Mouse (Mus musculus): Measurements from ENCODE around the gene Gm36245. TPM values are rescaled to one million over a fixed set of nuclear protein-coding genes. Genes with fewer than 3 reads are reported as not detected.

The Gm36245 gene
- not detected in 2 replicates for polyA plus RNA-seq (2015; fragmentation: Nextera tagmentation; extraction: Ambion mirVana)

- Histone ChIP-seq H3K4me3 (no peak within 1 kb of the TSS), H3K4me1 (replicated peaks) (no peaks in the 10 kb centered on the region), H3K27ac (replicated peaks) (no peak within 1 kb of the TSS), H3K27me3 (no peaks in the 10 kb centered on the region), H3K36me3 (no peaks in the 10 kb centered on the region), H3K9me3 (no peaks in the 10 kb centered on the region), H3K4me2 (no peak within 1 kb of the TSS), H3K9ac (no peak within 1 kb of the TSS)
- no peak for ATAC-seq (ENCODE audit: low FRiP score, low read depth)
- WGBS = 79% methylated on average over 1 of the region's 1 CpGs
These were observed at the start of gene Gm36245 for GRCm38 (mm10) chr15:77598958-77599357. TSS of gene Gm36245 (plus strand) at chr15:77599258.

GRCm38 (mm10) chr15:77561792-77562191, 37.3 kb upstream of the Gm36245 start, which contains the start of gene 1700025B11Rik:
TSS of gene 1700025B11Rik (minus strand) at chr15:77561892.
- H3K27ac ChIP-seq (replicated peaks) = no peak within 1 kb of the TSS
- H3K4me2 ChIP-seq = no peak within 1 kb of the TSS
- no peaks in the 10 kb centered on the region for H3K36me3 ChIP-seq
- no peaks in the 10 kb centered on the region for H3K9me3 ChIP-seq
- no peaks in the 10 kb centered on the region for H3K27me3 ChIP-seq
- H3K9ac ChIP-seq = no peak within 1 kb of the TSS
- H3K4me1 ChIP-seq (replicated peaks) = no peaks in the 10 kb centered on the region
- ATAC-seq (ENCODE audit: low FRiP score, low read depth) = no peak
- no peak within 1 kb of the TSS for H3K4me3 ChIP-seq

- Histone ChIP-seq H3K4me1 (replicated peaks) (no peaks in the 10 kb centered on the region), H3K36me3 (no peaks in the 10 kb centered on the region), H3K4me2 (no peak overlapping the region), H3K9me3 (no peaks in the 10 kb centered on the region), H3K9ac (no peak overlapping the region), H3K27me3 (no peaks in the 10 kb centered on the region), H3K27ac (replicated peaks) (no peak overlapping the region), H3K4me3 (no peak overlapping the region)
- ATAC-seq (ENCODE audit: low FRiP score, low read depth) = no peak
These were observed 35.8 kb upstream of the Gm36245 start for GRCm38 (mm10) chr15:77563219-77563618.

GRCm38 (mm10) chr15:77578801-77579200, 20.3 kb upstream of the Gm36245 start:
- Histone ChIP-seq H3K4me2 (no peak overlapping the region), H3K27ac (replicated peaks) (no peak overlapping the region), H3K4me1 (replicated peaks) (no peaks in the 10 kb centered on the region), H3K36me3 (no peaks in the 10 kb centered on the region), H3K27me3 (no peaks in the 10 kb centered on the region), H3K4me3 (no peak overlapping the region), H3K9ac (no peak overlapping the region), H3K9me3 (peaks cover 7% of the 10 kb centered on the region; the same call in 1 of the 2 replicates)
- no peak for ATAC-seq (ENCODE audit: low FRiP score, low read depth)
- 96% methylated on average over 2 of the region's 2 CpGs for WGBS

- Histone ChIP-seq H3K4me1 (replicated peaks) (no peaks in the 10 kb centered on the region), H3K4me2 (no peak overlapping the region), H3K27me3 (no peaks in the 10 kb centered on the region), H3K9ac (no peak overlapping the region), H3K4me3 (no peak overlapping the region), H3K36me3 (no peaks in the 10 kb centered on the region), H3K9me3 (peaks cover 9% of the 10 kb centered on the region; the same call in 1 of the 2 replicates), H3K27ac (replicated peaks) (no peak overlapping the region)
- 92% methylated on average over 4 of the region's 4 CpGs for WGBS
- no peak for ATAC-seq (ENCODE audit: low FRiP score, low read depth)
These were observed 19.7 kb upstream of the Gm36245 start for GRCm38 (mm10) chr15:77579311-77579710.

- Histone ChIP-seq H3K9ac (no peak overlapping the region), H3K36me3 (no peaks in the 10 kb centered on the region), H3K27ac (replicated peaks) (no peak overlapping the region), H3K4me3 (no peak overlapping the region), H3K27me3 (no peaks in the 10 kb centered on the region), H3K4me2 (no peak overlapping the region), H3K4me1 (replicated peaks) (no peaks in the 10 kb centered on the region), H3K9me3 (peaks cover 9% of the 10 kb centered on the region; the same call in 1 of the 2 replicates)
- ATAC-seq (ENCODE audit: low FRiP score, low read depth) = no peak
- 52% methylated on average over 1 of the region's 1 CpGs for WGBS
These were observed 17.4 kb upstream of the Gm36245 start for GRCm38 (mm10) chr15:77581681-77582080.

- Histone ChIP-seq H3K4me2 (no peak overlapping the region), H3K4me3 (no peak overlapping the region), H3K4me1 (replicated peaks) (no peaks in the 10 kb centered on the region), H3K9me3 (peaks cover 9% of the 10 kb centered on the region; the same call in 1 of the 2 replicates), H3K27ac (replicated peaks) (no peak overlapping the region), H3K9ac (no peak overlapping the region), H3K36me3 (no peaks in the 10 kb centered on the region), H3K27me3 (no peaks in the 10 kb centered on the region)
- no peak for ATAC-seq (ENCODE audit: low FRiP score, low read depth)
These were observed 12.0 kb upstream of the Gm36245 start for GRCm38 (mm10) chr15:77587026-77587425.

GRCm38 (mm10) chr15:77588981-77589380, 10.1 kb upstream of the Gm36245 start:
- no peaks in the 10 kb centered on the region for H3K27me3 ChIP-seq
- H3K9ac ChIP-seq = no peak overlapping the region
- no peak overlapping the region for H3K4me3 ChIP-seq
- H3K9me3 ChIP-seq = 0 out of 2 replicates have a peak, but pooled peaks cover under 1% of the 10 kb centered on the region
- no peaks in the 10 kb centered on the region for H3K36me3 ChIP-seq
- no peaks in the 10 kb centered on the region for H3K4me1 ChIP-seq (replicated peaks)
- H3K4me2 ChIP-seq = no peak overlapping the region
- no peak for ATAC-seq (ENCODE audit: low FRiP score, low read depth)
- no peak overlapping the region for H3K27ac ChIP-seq (replicated peaks)

- no peak overlapping the region for H3K4me2 ChIP-seq
- WGBS = 80% methylated on average over 2 of the region's 2 CpGs
- no peak overlapping the region for H3K9ac ChIP-seq
- no peak overlapping the region for H3K4me3 ChIP-seq
- H3K36me3 ChIP-seq = no peaks in the 10 kb centered on the region
- no peaks in the 10 kb centered on the region for H3K4me1 ChIP-seq (replicated peaks)
- H3K9me3 ChIP-seq = no peaks in the 10 kb centered on the region
- no peak for ATAC-seq (ENCODE audit: low FRiP score, low read depth)
- no peak overlapping the region for H3K27ac ChIP-seq (replicated peaks)
- H3K27me3 ChIP-seq = no peaks in the 10 kb centered on the region
These were observed 8.2 kb upstream of the Gm36245 start for GRCm38 (mm10) chr15:77590881-77591280.

GRCm38 (mm10) chr15:77593557-77593956, 5.5 kb upstream of the Gm36245 start:
- 88% methylated on average over 1 of the region's 1 CpGs for WGBS
- Histone ChIP-seq H3K4me2 (no peak overlapping the region), H3K4me1 (replicated peaks) (no peaks in the 10 kb centered on the region), H3K9ac (no peak overlapping the region), H3K9me3 (no peaks in the 10 kb centered on the region), H3K27me3 (no peaks in the 10 kb centered on the region), H3K27ac (replicated peaks) (no peak overlapping the region), H3K4me3 (no peak overlapping the region), H3K36me3 (no peaks in the 10 kb centered on the region)
- ATAC-seq (ENCODE audit: low FRiP score, low read depth) = no peak

GRCm38 (mm10) chr15:77595961-77596360, 3.1 kb upstream of the Gm36245 start, which contains the start of gene Apol10b:
TSS of gene Apol10b (minus strand) at chr15:77596125.
- no peaks in the 10 kb centered on the region for H3K9me3 ChIP-seq
- no peaks in the 10 kb centered on the region for H3K36me3 ChIP-seq
- H3K4me1 ChIP-seq (replicated peaks) = no peaks in the 10 kb centered on the region
- 68% methylated on average over 5 of the region's 5 CpGs for WGBS
- H3K4me2 ChIP-seq = no peak within 1 kb of the TSS
- no peak within 1 kb of the TSS for H3K27ac ChIP-seq (replicated peaks)
- no peak for ATAC-seq (ENCODE audit: low FRiP score, low read depth)
- H3K27me3 ChIP-seq = no peaks in the 10 kb centered on the region
- no peak within 1 kb of the TSS for H3K9ac ChIP-seq
- no peak within 1 kb of the TSS for H3K4me3 ChIP-seq

- H3K4me1 ChIP-seq (replicated peaks) = no peaks in the 10 kb centered on the region
- H3K4me3 ChIP-seq = no peak overlapping the region
- H3K27ac ChIP-seq (replicated peaks) = no peak overlapping the region
- H3K9me3 ChIP-seq = no peaks in the 10 kb centered on the region
- H3K27me3 ChIP-seq = no peaks in the 10 kb centered on the region
- H3K4me2 ChIP-seq = no peak overlapping the region
- 76% methylated on average over 3 of the region's 3 CpGs for whole genome bisulfite sequencing
- no peak for ATAC-seq (ENCODE audit: low FRiP score, low read depth)
- H3K9ac ChIP-seq = no peak overlapping the region
- no peaks in the 10 kb centered on the region for H3K36me3 ChIP-seq
These were observed 629 bp upstream of the Gm36245 start for GRCm38 (mm10) chr15:77598429-77598828.

- 90% methylated on average over 3 of the region's 3 CpGs for WGBS
- ATAC-seq (ENCODE audit: low FRiP score, low read depth) = no peak
- H3K27ac ChIP-seq (replicated peaks) = no peak overlapping the region
These were observed 7.0 kb downstream of the Gm36245 start for GRCm38 (mm10) chr15:77606069-77606468.

More at GRCm38 (mm10) chr15:77606069-77606468, 7.0 kb downstream of the Gm36245 start:
- H3K9ac ChIP-seq = no peak overlapping the region
- no peaks in the 10 kb centered on the region for H3K27me3 ChIP-seq
- no peak overlapping the region for H3K4me3 ChIP-seq
- H3K4me2 ChIP-seq = no peak overlapping the region
- H3K9me3 ChIP-seq = no peaks in the 10 kb centered on the region
- H3K36me3 ChIP-seq = no peaks in the 10 kb centered on the region
- no peaks in the 10 kb centered on the region for H3K4me1 ChIP-seq (replicated peaks)
